In genomic region chr5:139371631-139372401, GRCm38 (mm10) we compare ENCODE assay signal across 8 mouse cellular contexts. TPM values are rescaled to one million over a fixed set of nuclear protein-coding genes. Genes with fewer than 3 reads are reported as not detected.
A peak's percentile ranks its signal among the peaks of the same experiment; 100 is the strongest.
DNase-seq lines count a peak whose midpoint lies in the region; ATAC-seq and TF ChIP-seq lines count a peak whose summit lies in the region.

No protein-coding gene starts in this region.

- peak overlapping the region; percentile 58; the same call in 1 of the 2 replicates for H3K27ac ChIP-seq in forebrain, embryonic 16.5 days (ENCODE audit: low read length)
- peak overlapping the region; percentile 97 for H3K27ac ChIP-seq in layer of hippocampus, adult 2 months
- H3K27ac ChIP-seq in lung, embryonic 14.5 days (ENCODE audit: low read depth) = peak overlapping the region; percentile 83

- ATAC-seq in forebrain, embryonic 16.5 days = peak; percentile 94
- peak; percentile 97 for ATAC-seq in lung, embryonic 14.5 days (ENCODE audit: insufficient read depth)
- ATAC-seq in neutrophil, adult 5-6 weeks (ENCODE audit: extremely low read depth, insufficient number of reproducible peaks, low FRiP score, poor library complexity, severe bottlenecking) = peak; percentile 68

- 2% methylated on average over 39 of the region's 39 CpGs for WGBS in forebrain, embryonic 16.5 days
- 2% methylated on average over 39 of the region's 39 CpGs for WGBS in lung, embryonic 14.5 days

- no peaks in the 10 kb centered on the region for H3K36me3 ChIP-seq in forebrain, embryonic 16.5 days (ENCODE audit: control insufficient read depth, insufficient read depth)
- H3K36me3 ChIP-seq in lung, embryonic 14.5 days (ENCODE audit: insufficient read depth) = no peaks in the 10 kb centered on the region

- DNase-seq in MEL-GATA-1-ER (ENCODE audit: extremely low read depth, low read depth) = peak; percentile 78
- peak; percentile 83 to 85 for DNase-seq in cerebellum, adult 18-20 months
- DNase-seq in heart, postnatal 36 days = peak; percentile 91 to 92
- DNase-seq in layer of hippocampus, adult 2 months (ENCODE audit: low spot score in 2 of 2) = peak; percentile 85
- DNase-seq in lung, embryonic 14.5 days = peak; percentile 97
- DNase-seq in thymus, adult 18-20 months = peak; percentile 74 to 80

- H3K9ac ChIP-seq in forebrain, embryonic 16.5 days (replicated peaks; ENCODE audit: low read depth, low read length) = peak overlapping the region; percentile 87
- peak overlapping the region; percentile 95 for H3K9ac ChIP-seq in lung, embryonic 14.5 days

- intact Hi-C loops in heart, postnatal 36 days (cut with DNase I) = no loop called here

- H3K9me3 ChIP-seq in forebrain, embryonic 16.5 days (ENCODE audit: control insufficient read depth, low read length) = no peaks in the 10 kb centered on the region
- H3K9me3 ChIP-seq in lung, embryonic 14.5 days (ENCODE audit: low read depth, low read length) = no peaks in the 10 kb centered on the region

- peak overlapping the region; percentile 88 for H3K4me2 ChIP-seq in forebrain, embryonic 16.5 days (ENCODE audit: low read length)
- H3K4me2 ChIP-seq in lung, embryonic 14.5 days = peak overlapping the region; percentile 95

- no peaks in the 10 kb centered on the region for H3K27me3 ChIP-seq in forebrain, embryonic 16.5 days (replicated peaks; ENCODE audit: control insufficient read depth, insufficient read depth, low read length)
- H3K27me3 ChIP-seq in lung, embryonic 14.5 days (ENCODE audit: insufficient read depth, low read length) = no peaks in the 10 kb centered on the region

- TF ChIP-seq CTCF in layer of hippocampus, adult 2 months (conservative IDR thresholded peaks at IDR 0.05) = peak; percentile 26
- TF ChIP-seq CTCF in lung, embryonic 14.5 days (IDR thresholded peaks at IDR 0.05; ENCODE audit: low read depth) = no peak

- peak overlapping the region; percentile 77 for H3K4me3 ChIP-seq in forebrain, embryonic 16.5 days (replicated peaks; ENCODE audit: low read length)
- peak overlapping the region; percentile 76 for H3K4me3 ChIP-seq in layer of hippocampus, adult 2 months
- H3K4me3 ChIP-seq in lung, embryonic 14.5 days (ENCODE audit: low read depth, low read length) = peak overlapping the region; percentile 68

- peaks cover 13% of the 10 kb centered on the region for H3K4me1 ChIP-seq in forebrain, embryonic 16.5 days (replicated peaks; ENCODE audit: control insufficient read depth, insufficient read depth, low read length)
- H3K4me1 ChIP-seq in lung, embryonic 14.5 days (ENCODE audit: insufficient read depth) = peaks cover 12% of the 10 kb centered on the region

RNA-seq across cellular contexts. Expression of gene Gpr146, which starts 5.7 kb away (rescaled TPM):
- 1.5 and 1.8 TPM in 2 replicates for polyA plus RNA-seq in forebrain, embryonic 16.5 days (2015; fragmentation: Nextera tagmentation; extraction: Ambion mirVana)
- total RNA-seq in heart, postnatal 36 days (2021) = 10 to 100 TPM; 43.6 to 56.2 TPM
- 10 to 100 TPM; 11.5 to 12.8 TPM for total RNA-seq in layer of hippocampus, adult 2 months (2021)
- 3.5 and 4.3 TPM in 2 replicates for polyA plus RNA-seq in lung, embryonic 14.5 days (2014; fragmentation: Nextera tagmentation; extraction: Ambion mirVana)
- 44.6 and 45.5 TPM in 2 replicates for total RNA-seq in neutrophil, adult 5-6 weeks (2017)

RNA-seq across cellular contexts. Expression of gene Cyp2w1, which starts 19.4 kb away (rescaled TPM):
- not detected in 2 replicates for polyA plus RNA-seq in forebrain, embryonic 16.5 days (2015; fragmentation: Nextera tagmentation; extraction: Ambion mirVana)
- total RNA-seq in heart, postnatal 36 days (2021) = not detected
- not detected for total RNA-seq in layer of hippocampus, adult 2 months (2021)
- not detected in 2 replicates for polyA plus RNA-seq in lung, embryonic 14.5 days (2014; fragmentation: Nextera tagmentation; extraction: Ambion mirVana)
- not detected in 2 replicates for total RNA-seq in neutrophil, adult 5-6 weeks (2017)

RNA-seq across cellular contexts. Expression of gene Cox19, which starts 20.6 kb away (rescaled TPM):
- polyA plus RNA-seq in forebrain, embryonic 16.5 days (2015; fragmentation: Nextera tagmentation; extraction: Ambion mirVana) = 90.6 and 97.9 TPM in 2 replicates
- total RNA-seq in heart, postnatal 36 days (2021) = 10 to 100 TPM; 80.4 to 83.7 TPM
- 10 to 100 TPM; 74.3 to 76.8 TPM for total RNA-seq in layer of hippocampus, adult 2 months (2021)
- 102 and 106 TPM in 2 replicates for polyA plus RNA-seq in lung, embryonic 14.5 days (2014; fragmentation: Nextera tagmentation; extraction: Ambion mirVana)
- total RNA-seq in neutrophil, adult 5-6 weeks (2017) = 14.4 and 17.2 TPM in 2 replicates

RNA-seq across cellular contexts. Expression of gene C130050O18Rik, which starts 33.3 kb away (rescaled TPM):
- 0.21 and 0.37 TPM in 2 replicates for polyA plus RNA-seq in forebrain, embryonic 16.5 days (2015; fragmentation: Nextera tagmentation; extraction: Ambion mirVana)
- total RNA-seq in heart, postnatal 36 days (2021) = under 1 TPM; 0.62 to 0.64 TPM
- total RNA-seq in layer of hippocampus, adult 2 months (2021) = under 1 TPM in 1 of 2 experiments, not detected in 1; 0.18 TPM
- polyA plus RNA-seq in lung, embryonic 14.5 days (2014; fragmentation: Nextera tagmentation; extraction: Ambion mirVana) = 1.1 TPM in 2 replicates
- 40.3 and 41.1 TPM in 2 replicates for total RNA-seq in neutrophil, adult 5-6 weeks (2017)

RNA-seq across cellular contexts. Expression of gene Adap1, which starts 46.4 kb away (rescaled TPM):
- polyA plus RNA-seq in forebrain, embryonic 16.5 days (2015; fragmentation: Nextera tagmentation; extraction: Ambion mirVana) = 21.5 and 35.5 TPM in 2 replicates
- 1 to 10 TPM; 1.4 to 1.5 TPM for total RNA-seq in heart, postnatal 36 days (2021)
- 100 to 1,000 TPM; 162 to 171 TPM for total RNA-seq in layer of hippocampus, adult 2 months (2021)
- 3.6 and 4.0 TPM in 2 replicates for polyA plus RNA-seq in lung, embryonic 14.5 days (2014; fragmentation: Nextera tagmentation; extraction: Ambion mirVana)
- 20.8 and 21.1 TPM in 2 replicates for total RNA-seq in neutrophil, adult 5-6 weeks (2017)

Comparison
In these comparisons a context has a peak if more than half of its experiments do, and no peak if none do; other contexts are left out.
1. Peak in every context shown above with its lines: DNase-seq, ATAC-seq, H3K4me3 ChIP-seq and H3K27ac ChIP-seq.